Mouse (Mus musculus) cerebellum, postnatal 36 days (tissue): Measurements from ENCODE around the gene Nsl1.

Experiments used
- DNase-seq, 2 experiments: peaks; one replicate each; pipeline ENCODE4 v3.0.0; 2021 to 2022; ENCODE audit warnings: mixed read lengths in 2 of 2

Gene Nsl1

DNA sequence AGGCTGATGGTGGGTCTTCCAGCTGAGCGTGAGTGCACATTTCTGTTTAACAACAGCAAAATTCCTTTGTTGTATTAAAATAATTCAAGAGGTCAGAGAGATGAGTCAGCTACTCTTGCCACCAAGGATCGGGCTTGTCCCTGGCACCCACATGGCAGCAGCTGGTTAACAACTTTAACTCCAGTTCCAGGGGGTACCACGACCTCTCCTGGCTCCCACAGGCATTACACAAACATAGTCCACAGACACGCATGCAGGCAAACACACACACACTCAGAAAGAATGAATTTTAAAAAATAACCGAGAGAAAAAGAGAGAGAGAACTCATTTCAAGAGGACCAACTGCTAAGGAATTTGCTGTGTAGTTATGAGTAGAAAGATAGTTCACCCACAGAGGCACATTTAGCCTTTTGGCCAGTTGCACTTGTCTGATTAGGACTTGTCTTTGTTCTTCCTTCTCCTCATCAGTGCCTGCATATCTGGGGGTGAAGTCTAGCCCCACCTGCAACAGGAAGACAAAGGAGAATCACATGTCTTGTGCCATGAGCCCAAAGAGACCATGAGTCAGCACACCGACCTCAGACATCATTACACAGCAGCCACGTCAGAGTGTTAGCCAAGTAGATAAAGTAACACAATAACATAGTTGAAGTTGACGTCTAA lies 7.8 kb upstream of the Nsl1 start:
- no peak for DNase-seq

- no peak for DNase-seq
These were observed 7.3 kb upstream of the Nsl1 start for GRCm38 (mm10) chr1:191055533-191055873.

GRCm38 (mm10) chr1:191057461-191057860 lies 5.4 kb upstream of the Nsl1 start:
- DNase-seq, result no peak

- no peak for DNase-seq
These were observed 501 bp upstream of the Nsl1 start for GRCm38 (mm10) chr1:191062241-191062780.

DNA sequence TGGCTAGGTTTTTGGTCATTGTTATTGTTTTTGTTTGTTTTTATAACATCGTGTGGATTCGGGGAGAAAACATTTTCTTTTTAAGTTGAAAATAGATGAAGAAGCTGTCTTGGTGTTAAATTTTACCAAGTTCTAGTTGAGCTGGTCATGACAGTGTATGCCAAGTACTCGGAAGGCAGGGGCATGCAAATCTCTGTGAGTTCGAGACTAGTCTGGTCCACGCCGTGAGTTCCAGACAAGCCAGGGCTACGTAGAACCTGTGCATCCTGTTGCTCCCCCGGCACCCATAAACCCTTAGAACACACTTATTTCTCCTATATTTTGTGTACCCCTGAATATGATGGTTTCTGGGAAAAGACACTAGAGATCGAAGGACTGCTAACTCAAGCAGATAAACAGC lies 888 bp downstream of the Nsl1 start:
- DNase-seq, result no peak

GRCm38 (mm10) chr1:191064535-191064934 lies 1.7 kb downstream of the Nsl1 start:
- DNase-seq, result no peak

DNA sequence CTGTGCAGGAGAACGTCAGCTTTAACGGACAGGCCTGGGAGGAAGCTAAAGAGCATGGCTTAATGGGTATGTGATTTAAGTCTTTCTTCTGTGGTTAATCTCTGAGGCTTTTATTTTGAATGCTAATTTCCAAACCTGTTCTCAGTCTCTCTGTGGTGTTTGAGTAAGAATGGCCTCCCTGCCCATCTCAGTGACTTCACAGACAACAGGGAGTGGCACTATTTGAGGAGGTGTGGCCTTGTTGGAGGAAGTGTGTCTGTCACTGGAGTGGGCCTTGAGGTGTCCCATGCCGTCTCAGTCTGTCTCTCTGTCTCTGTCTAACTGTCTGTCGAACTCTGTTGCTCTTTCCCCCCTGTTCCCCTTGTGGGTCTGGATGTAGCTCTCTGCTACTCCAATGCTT lies 2.4 kb downstream of the Nsl1 start:
- no peak for DNase-seq

DNA sequence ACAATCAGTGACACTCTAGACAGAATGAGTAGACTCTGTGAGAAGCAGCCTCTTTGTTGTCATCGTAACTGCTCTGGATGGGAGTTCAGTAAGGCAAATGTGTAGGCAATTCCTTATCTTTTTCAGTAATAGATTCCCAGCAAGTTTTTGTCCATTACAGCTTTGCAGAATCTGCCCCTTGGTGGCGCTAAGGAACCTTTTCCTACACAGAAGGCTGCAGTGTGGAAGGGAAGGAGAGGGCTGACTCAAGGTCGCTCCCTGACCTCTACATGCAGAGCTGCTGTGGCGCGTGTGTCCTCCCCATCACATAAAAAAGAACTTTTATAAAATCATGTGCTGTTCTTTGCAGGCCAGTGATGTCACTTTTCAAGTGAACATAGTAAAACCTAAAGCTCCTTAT lies 5.6 kb downstream of the Nsl1 start:
- no peak for DNase-seq

GRCm38 (mm10) chr1:191070259-191070658 lies 7.4 kb downstream of the Nsl1 start:
- DNase-seq, result no peak

DNA sequence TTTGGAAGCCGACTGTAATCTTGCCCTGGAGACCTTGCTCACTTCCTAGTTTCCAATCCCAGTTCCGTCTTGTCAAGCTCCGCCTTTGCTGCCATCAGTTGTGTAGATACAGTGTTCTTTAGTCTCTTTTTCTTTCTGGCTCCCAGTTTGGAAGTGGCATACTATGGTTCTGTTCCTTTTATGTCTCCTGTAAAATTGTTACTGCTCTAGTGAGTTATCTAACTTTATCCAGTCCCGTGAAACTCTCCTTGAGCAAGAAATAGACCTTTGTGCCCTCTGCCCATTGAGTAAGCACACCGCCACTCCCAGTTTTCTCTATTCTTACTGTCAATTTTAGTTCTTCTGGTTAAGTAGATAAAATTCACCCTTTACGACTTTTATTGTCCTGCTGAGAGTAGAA lies 8.8 kb downstream of the Nsl1 start:
- DNase-seq, result no peak

DNA sequence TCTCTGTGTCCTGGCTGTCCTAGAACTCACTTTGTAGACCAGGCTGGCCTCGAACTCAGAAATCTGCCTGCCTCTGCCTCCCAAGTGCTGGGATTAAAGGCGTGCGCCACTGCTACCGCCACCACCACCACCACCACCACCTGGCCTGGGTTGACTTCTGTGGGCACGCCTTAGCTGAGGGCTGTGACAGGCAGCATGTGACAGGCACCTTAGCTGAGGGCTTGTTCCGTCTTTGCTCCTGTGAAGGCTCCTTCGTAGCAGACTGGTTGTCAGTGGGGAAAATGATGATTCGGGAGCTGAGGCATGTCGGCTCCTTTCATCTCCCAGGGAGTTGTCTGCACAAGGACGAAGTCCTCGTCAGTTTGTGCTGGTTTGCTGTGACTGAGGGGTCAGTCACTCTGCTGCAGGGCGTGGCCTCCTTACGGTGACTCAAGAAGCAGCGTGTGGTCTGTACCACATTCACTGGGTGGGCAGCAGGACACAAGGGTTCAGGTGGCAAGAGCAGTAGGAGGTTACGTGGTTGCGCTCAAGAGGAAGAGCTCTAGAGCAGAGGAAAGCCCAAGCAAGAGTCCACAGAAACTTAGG lies 9.6 kb downstream of the Nsl1 start:
- DNase-seq, result no peak

DNA sequence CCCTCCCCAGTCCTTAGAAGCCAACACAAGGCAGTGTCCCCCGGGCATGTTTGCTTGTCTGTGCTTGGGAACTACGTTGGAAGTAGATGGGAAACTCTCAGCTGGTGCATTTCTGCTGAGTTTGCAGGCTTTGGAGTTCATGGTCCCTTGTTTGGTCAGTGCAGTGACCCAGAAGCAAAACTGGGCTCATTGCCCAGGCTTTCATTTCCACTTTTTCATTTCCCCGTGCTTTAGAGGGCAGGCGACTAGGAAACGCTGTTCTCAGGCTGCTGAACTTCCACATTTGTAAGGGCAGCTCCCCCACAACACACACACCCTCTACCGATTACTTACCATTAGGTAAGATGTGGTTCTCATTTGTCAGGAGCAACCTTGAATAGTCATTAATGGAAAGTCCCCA lies 10.2 kb downstream of the Nsl1 start:
- DNase-seq, result no peak

GRCm38 (mm10) chr1:191073486-191073885 lies 10.7 kb downstream of the Nsl1 start:
- DNase-seq, result no peak

GRCm38 (mm10) chr1:191075199-191075883 lies 12.5 kb downstream of the Nsl1 start:
- peak; percentile 55 to 59 for DNase-seq

- no peak for DNase-seq
These were observed 20.4 kb downstream of the Nsl1 start for GRCm38 (mm10) chr1:191083230-191083629.

GRCm38 (mm10) chr1:191084951-191085559 lies 22.2 kb downstream of the Nsl1 start:
- DNase-seq, result peak; percentile 33 to 38

GRCm38 (mm10) chr1:191085597-191085996 lies 22.8 kb downstream of the Nsl1 start:
- no peak for DNase-seq

DNA sequence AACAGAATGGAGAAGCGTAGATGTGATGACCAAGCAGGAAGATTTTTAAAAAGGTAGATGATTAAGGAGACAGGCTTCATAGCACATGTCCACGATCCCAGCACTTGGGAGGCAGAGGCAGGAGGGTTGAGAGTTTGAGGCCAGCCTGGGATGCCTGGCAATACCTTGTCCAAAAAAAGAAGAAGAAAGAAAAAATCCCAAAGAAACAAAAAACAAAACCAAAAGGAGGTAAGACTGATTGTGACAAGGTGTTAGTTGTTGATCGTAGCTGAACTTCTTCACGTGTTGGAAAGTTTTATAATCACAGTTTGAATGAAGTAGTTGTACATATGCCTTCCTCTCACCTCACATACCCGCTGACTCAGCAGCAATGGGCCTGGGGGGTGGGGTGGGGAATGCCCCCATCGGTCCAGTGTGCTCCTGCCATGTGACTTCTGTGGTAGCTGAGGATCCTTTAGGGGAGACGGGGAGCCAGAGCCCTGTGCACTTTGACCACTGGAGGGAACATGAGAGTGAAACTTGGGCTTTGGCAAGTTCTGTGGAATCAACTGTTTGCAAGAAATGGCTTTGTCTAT lies 23.6 kb downstream of the Nsl1 start:
- no peak for DNase-seq

- DNase-seq, result no peak
These were observed 24.1 kb downstream of the Nsl1 start for GRCm38 (mm10) chr1:191086960-191087359.

- no peak for DNase-seq
These were observed 25.1 kb downstream of the Nsl1 start for GRCm38 (mm10) chr1:191087955-191088354.

DNA sequence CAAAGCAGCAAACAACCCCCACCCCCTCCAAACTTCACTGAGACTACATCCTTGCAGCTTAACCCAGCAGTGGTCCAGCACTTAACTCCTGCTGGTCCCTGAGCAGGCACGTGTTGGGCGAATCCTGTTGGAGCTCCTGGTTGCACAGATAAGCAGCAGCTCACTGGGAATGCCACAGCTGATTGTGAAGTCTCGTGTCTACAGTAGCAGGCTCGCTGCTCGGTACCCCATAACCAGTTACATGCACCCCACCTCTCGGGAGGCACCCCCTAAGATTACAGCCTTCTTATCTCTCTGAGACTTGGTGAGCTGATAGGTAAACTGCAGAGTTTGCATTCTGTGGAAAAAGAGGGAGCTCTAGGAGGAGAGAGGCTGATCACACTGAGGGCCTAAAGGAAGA lies 26.5 kb downstream of the Nsl1 start:
- DNase-seq, result no peak

GRCm38 (mm10) chr1:191092050-191092449 lies 29.2 kb downstream of the Nsl1 start:
- DNase-seq, result no peak

DNA sequence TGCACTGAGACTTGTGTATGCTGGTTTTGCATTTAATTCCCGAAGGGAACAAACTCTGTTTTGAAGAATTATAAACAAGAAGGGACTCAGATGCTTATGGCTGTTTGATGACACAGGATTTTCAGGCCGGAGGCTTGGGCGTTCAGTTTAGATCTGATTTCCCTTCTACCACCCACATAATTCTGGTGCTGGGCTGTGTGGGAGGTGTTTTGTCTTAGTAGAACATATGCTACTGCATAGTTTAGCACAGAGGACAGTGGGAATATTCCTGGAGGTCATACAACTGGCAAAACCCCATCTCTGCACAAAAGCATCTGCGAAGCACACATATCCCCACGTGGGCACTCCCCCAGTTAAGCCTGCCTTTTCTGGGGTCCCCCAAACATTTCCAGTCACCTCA lies 30.8 kb downstream of the Nsl1 start:
- no peak for DNase-seq
